Mouse (Mus musculus): ENCODE results near the gene Lrp1. TPM values are rescaled to one million over a fixed set of nuclear protein-coding genes. Genes with fewer than 3 reads are reported as not detected.
A peak's percentile ranks its signal among the peaks of the same experiment; 100 is the strongest.

Gene Lrp1
- total RNA-seq, 2 experiments from 2014 or later: 283 to 301 TPM

GRCm38 (mm10) chr10:127564301-127564700, 56.6 kb downstream of the Lrp1 start:
- no peak for DNase-seq (ENCODE audit: low spot score in 2 of 2)

GRCm38 (mm10) chr10:127563840-127564239, 57.1 kb downstream of the Lrp1 start:
- DNase-seq (ENCODE audit: low spot score in 2 of 2): no peak

- DNase-seq (ENCODE audit: low spot score in 2 of 2): no peak
These were observed 59.8 kb downstream of the Lrp1 start for GRCm38 (mm10) chr10:127561145-127561544.

- no peak for DNase-seq (ENCODE audit: low spot score in 2 of 2)
These were observed 63.6 kb downstream of the Lrp1 start for GRCm38 (mm10) chr10:127557397-127557796.

- DNase-seq (ENCODE audit: low spot score in 2 of 2): no peak
These were observed 65.2 kb downstream of the Lrp1 start for GRCm38 (mm10) chr10:127555703-127556102.

- no peak for DNase-seq (ENCODE audit: low spot score in 2 of 2)
These were observed 71.1 kb downstream of the Lrp1 start for GRCm38 (mm10) chr10:127549892-127550291.

GRCm38 (mm10) chr10:127548236-127548635, 72.7 kb downstream of the Lrp1 start:
- DNase-seq (ENCODE audit: low spot score in 2 of 2): no peak

GRCm38 (mm10) chr10:127546505-127546904, 74.4 kb downstream of the Lrp1 start:
- no peak for DNase-seq (ENCODE audit: low spot score in 2 of 2)

- no peak for DNase-seq (ENCODE audit: low spot score in 2 of 2)
These were observed 76.6 kb downstream of the Lrp1 start for GRCm38 (mm10) chr10:127544375-127544774.

- no peak for DNase-seq (ENCODE audit: low spot score in 2 of 2)
These were observed 77.0 kb downstream of the Lrp1 start for GRCm38 (mm10) chr10:127543916-127544315.

GRCm38 (mm10) chr10:127542720-127543119, 78.2 kb downstream of the Lrp1 start:
- no peak for DNase-seq (ENCODE audit: low spot score in 2 of 2)

GRCm38 (mm10) chr10:127542084-127542483, 78.9 kb downstream of the Lrp1 start:
- DNase-seq (ENCODE audit: low spot score in 2 of 2): no peak

GRCm38 (mm10) chr10:127541510-127541909, 79.4 kb downstream of the Lrp1 start:
- no peak for DNase-seq (ENCODE audit: low spot score in 2 of 2)

- DNase-seq (ENCODE audit: low spot score in 2 of 2): no peak
These were observed 82.9 kb downstream of the Lrp1 start for GRCm38 (mm10) chr10:127537854-127538583.

GRCm38 (mm10) chr10:127536586-127537314, 84.2 kb downstream of the Lrp1 start:
- no peak for DNase-seq (ENCODE audit: low spot score in 2 of 2)

- no peak for DNase-seq (ENCODE audit: low spot score in 2 of 2)
These were observed 86.0 kb downstream of the Lrp1 start for GRCm38 (mm10) chr10:127534929-127535384.

GRCm38 (mm10) chr10:127534036-127534928, 86.7 kb downstream of the Lrp1 start, which contains the start of gene Nxph4:
Gene Nxph4 (minus strand): TSS chr10:127534559.
- no peak for DNase-seq (ENCODE audit: low spot score in 2 of 2)

GRCm38 (mm10) chr10:127531548-127531947, 89.4 kb downstream of the Lrp1 start:
- DNase-seq (ENCODE audit: low spot score in 2 of 2): no peak

GRCm38 (mm10) chr10:127530945-127531344, 90.0 kb downstream of the Lrp1 start:
- no peak for DNase-seq (ENCODE audit: low spot score in 2 of 2)

GRCm38 (mm10) chr10:127527481-127527880, 93.5 kb downstream of the Lrp1 start:
- DNase-seq (ENCODE audit: low spot score in 2 of 2): no peak

- peak in 1 of 2 experiments; percentile 34 for DNase-seq (ENCODE audit: low spot score in 2 of 2)
These were observed 94.3 kb downstream of the Lrp1 start for GRCm38 (mm10) chr10:127526681-127527080.
